Mouse (Mus musculus) ES-Bruce4 (cell line): ENCODE measurements around the gene Hivep3.

Experiments used
- CTCF ChIP-seq: IDR thresholded peaks from one replicate; pipeline ENCODE4 v1.8.1; 2011; ENCODE audit warnings: low read depth, low read length
- EP300 ChIP-seq: IDR thresholded peaks from 2 replicates; pipeline ENCODE4 v1.6.1; 2011; ENCODE audit warnings: low read depth, low read length; ENCODE audit not compliant: insufficient read depth

GRCm38 (mm10) chr4:120116312-120116711 is 382.7 kb downstream of the Hivep3 start:
- TF ChIP-seq EP300 (no peak), CTCF (no peak)
